37 mouse cellular contexts compared by ENCODE assay signal in the genomic region with DNA sequence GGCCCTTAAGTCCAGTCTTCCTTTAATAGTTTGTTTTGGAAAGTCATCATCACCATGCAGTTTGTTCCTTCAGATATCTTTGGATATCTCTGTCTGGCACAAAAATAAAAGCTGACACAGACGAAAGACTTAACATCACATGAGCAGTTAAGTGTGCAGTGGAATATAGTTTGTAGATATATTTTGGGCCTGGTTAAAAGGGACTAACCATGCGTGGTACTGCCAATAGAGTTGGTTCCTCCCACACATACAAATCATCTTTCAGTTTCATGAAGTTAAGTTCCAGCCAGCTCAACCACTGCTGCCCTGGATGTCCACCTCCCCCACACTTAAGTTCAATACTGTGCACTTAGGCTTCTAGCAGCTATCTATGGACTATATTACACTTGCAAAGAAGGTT. TPM values are rescaled to one million over a fixed set of nuclear protein-coding genes. Genes with fewer than 3 reads are reported as not detected.
DNase-seq lines count a peak whose midpoint lies in the region; ATAC-seq lines count a peak whose summit lies in the region.
"Had no signal": no experiment of that assay in that cellular context is flagged by ENCODE, and none has a peak within 500 bp of the region (broad histone marks: within the 10 kb centered on the region; RNA-seq: fewer than 3 reads in every experiment).

No protein-coding gene starts in this region.

- peak; percentile 1 to 4 for DNase-seq in frontal cortex, postnatal 36 days (ENCODE audit: low spot score in 2 of 2)
- DNase-seq in A20 (ENCODE audit: low read depth, low spot score) = peak; percentile 80
- DNase-seq in layer of hippocampus, postnatal 14 days (ENCODE audit: low spot score in 2 of 2) = no peak
- DNase-seq in embryo, embryonic 9.5 days (ENCODE audit: extremely low spot score) = no peak
- no peak for DNase-seq in right cerebral cortex, postnatal 4 days
- DNase-seq: adrenal gland, postnatal 10 days; cerebellum, adult 11 months; cerebellum, adult 9-10 months; cerebellum, postnatal 36 days; embryo, embryonic 11 days; gastrocnemius, postnatal 10 days; kidney, adult 9 months; kidney, postnatal 10 days; layer of hippocampus, adult 9-11 months; lung, postnatal 36 days; retina, postnatal 1 day had no signal

- no peak for ATAC-seq in frontal cortex, adult (ENCODE audit: low TSS enrichment)
- ATAC-seq in activated CD4-positive, CD25-positive, alpha-beta regulatory T cell, adult 4 months = peak; percentile 64
- ATAC-seq in inflammation-experienced regulatory T-cells, adult 6 months = peak; percentile 67
- ATAC-seq: forebrain, embryonic 16.5 days; hindbrain, postnatal 0 days; intestine, postnatal 0 days; midbrain, embryonic 13.5 days had no signal

RNA-seq across cellular contexts. Expression of a gene that starts 15.6 kb away (rescaled TPM):
- not detected for polyA plus RNA-seq in activated CD4-positive, CD25-positive, alpha-beta regulatory T cell, adult 4 months (2017; shearing (Covaris generic))
- not detected for polyA plus RNA-seq in inflammation-experienced regulatory T-cells, adult 6 months (2017; shearing (Covaris generic))
- total RNA-seq in layer of hippocampus, postnatal 14 days (2021) = not detected
- total RNA-seq: adrenal gland, postnatal 10 days; gastrocnemius, postnatal 10 days; granulocyte monocyte progenitor cell, adult 5-6 weeks; left cerebral cortex, adult 18-20 months; left cerebral cortex, postnatal 14 days; megakaryocyte-erythroid progenitor cell, adult 5-6 weeks had no signal
- polyA plus RNA-seq: forebrain, embryonic 11.5 days; forebrain, embryonic 16.5 days; liver, embryonic 11.5 days; liver, embryonic 16.5 days had no signal

RNA-seq across cellular contexts. Expression of a gene that starts 34.2 kb away (rescaled TPM):
- polyA plus RNA-seq in activated CD4-positive, CD25-positive, alpha-beta regulatory T cell, adult 4 months (2017; shearing (Covaris generic)) = 10 to 100 TPM; 24.1 to 32.8 TPM
- polyA plus RNA-seq in inflammation-experienced regulatory T-cells, adult 6 months (2017; shearing (Covaris generic)) = 10 to 100 TPM; 30.2 to 37.0 (median 35.4) TPM
- total RNA-seq in layer of hippocampus, postnatal 14 days (2021) = 10 to 100 TPM; 71.6 to 77.7 TPM

RNA-seq across cellular contexts. Expression of a gene that starts 47.2 kb away (rescaled TPM):
- under 1 TPM in 1 of 2 experiments, not detected in 1; 0.24 TPM for polyA plus RNA-seq in activated CD4-positive, CD25-positive, alpha-beta regulatory T cell, adult 4 months (2017; shearing (Covaris generic))
- polyA plus RNA-seq in inflammation-experienced regulatory T-cells, adult 6 months (2017; shearing (Covaris generic)) = not detected
- total RNA-seq in layer of hippocampus, postnatal 14 days (2021) = not detected
- total RNA-seq: ES-E14; granulocyte monocyte progenitor cell, adult 5-6 weeks; heart, postnatal 25 days; hindbrain, postnatal 0 days; left cerebral cortex, adult 18-20 months; megakaryocyte-erythroid progenitor cell, adult 5-6 weeks had no signal
- polyA plus RNA-seq: forebrain, embryonic 11.5 days; forebrain, embryonic 16.5 days; heart, embryonic 10.5 days; heart, embryonic 15.5 days; hindbrain, embryonic 12.5 days; hindbrain, postnatal 0 days; intestine, postnatal 0 days; liver, embryonic 16.5 days; midbrain, embryonic 13.5 days; neural tube, embryonic 13.5 days; stomach, postnatal 0 days had no signal

Comparison
In these comparisons a context has a peak if more than half of its experiments do, and no peak if none do; other contexts are left out.
1. DNase-seq: peak in frontal cortex, postnatal 36 days (2 of 2) and A20 (single experiment); none in layer of hippocampus, postnatal 14 days (0 of 2), embryo, embryonic 9.5 days (single experiment) and right cerebral cortex, postnatal 4 days (single experiment).